In genomic region chr5:52110808-52111663, GRCm38 (mm10) we compare ENCODE assay signal across 10 mouse cellular contexts.
DNase-seq lines count a peak whose midpoint lies in the region; ATAC-seq and TF ChIP-seq lines count a peak whose summit lies in the region.
"Had no signal": no experiment of that assay in that cellular context is flagged by ENCODE, and none has a peak within 500 bp of the region (broad histone marks: within the 10 kb centered on the region; RNA-seq: fewer than 3 reads in every experiment).

No protein-coding gene starts in this region.

- no peak for TF ChIP-seq POLR2A in MEL (IDR thresholded peaks at IDR 0.05; ENCODE audit: control insufficient read depth in 1 of 2, insufficient read depth in 1 of 2, low read depth in 1 of 2, low read length in 2 of 2, poor library complexity in 1 of 2)

- TF ChIP-seq RAD21 in MEL (IDR thresholded peaks at IDR 0.05; ENCODE audit: low read depth, low read length) = no peak; the same call in 1 of the 2 replicates

- H3K4me1 ChIP-seq in heart, postnatal 0 days (ENCODE audit: control insufficient read depth, insufficient read depth) = peaks cover 12% of the 10 kb centered on the region; the same call in 1 of the 2 replicates
- peaks cover 17% of the 10 kb centered on the region for H3K4me1 ChIP-seq in heart, embryonic 12.5 days (replicated peaks)
- no peaks in the 10 kb centered on the region for H3K4me1 ChIP-seq in MEL (ENCODE audit: control insufficient read depth in 1 of 2, insufficient read depth in 2 of 2, low read length in 2 of 2)
- H3K4me1 ChIP-seq in midbrain, embryonic 15.5 days = peaks cover 33% of the 10 kb centered on the region

- H3K79me2 ChIP-seq in MEL (ENCODE audit: control insufficient read depth, insufficient read depth, low read length, poor library complexity) = no peaks in the 10 kb centered on the region

- H3K4me2 ChIP-seq in heart, postnatal 0 days (ENCODE audit: low read depth, low read length) = no peak overlapping the region
- no peak overlapping the region for H3K4me2 ChIP-seq in heart, embryonic 12.5 days
- H3K4me2 ChIP-seq in midbrain, embryonic 15.5 days = 0 out of 2 replicates have a peak overlapping the region, but pooled peaks have one; percentile 16
- H3K4me2 ChIP-seq: intestine, embryonic 15.5 days; lung, embryonic 14.5 days had no signal

- TF ChIP-seq EP300 in heart, postnatal 0 days (IDR thresholded peaks at IDR 0.05; ENCODE audit: low read depth) = no peak
- TF ChIP-seq EP300 in MEL (IDR thresholded peaks at IDR 0.05; ENCODE audit: low read depth in 1 of 2, low read length in 2 of 2) = no peak

- no peaks in the 10 kb centered on the region for H3K36me3 ChIP-seq in heart, postnatal 0 days (replicated peaks; ENCODE audit: control insufficient read depth, insufficient read depth, low read length)
- no peaks in the 10 kb centered on the region for H3K36me3 ChIP-seq in heart, embryonic 12.5 days
- no peaks in the 10 kb centered on the region for H3K36me3 ChIP-seq in MEL (ENCODE audit: control insufficient read depth in 1 of 2, insufficient read depth in 2 of 2, low read length in 2 of 2)
- H3K36me3 ChIP-seq in midbrain, embryonic 15.5 days (replicated peaks) = no peaks in the 10 kb centered on the region
- H3K36me3 ChIP-seq: intestine, embryonic 15.5 days had no signal

- H3K9me3 ChIP-seq in heart, postnatal 0 days (replicated peaks; ENCODE audit: control insufficient read depth, low read length) = no peaks in the 10 kb centered on the region
- H3K9me3 ChIP-seq in heart, embryonic 12.5 days (replicated peaks) = no peaks in the 10 kb centered on the region
- no peaks in the 10 kb centered on the region for H3K9me3 ChIP-seq in MEL (replicated peaks; ENCODE audit: insufficient read depth, low read length)
- no peaks in the 10 kb centered on the region for H3K9me3 ChIP-seq in midbrain, embryonic 15.5 days
- H3K9me3 ChIP-seq: intestine, embryonic 15.5 days had no signal

- TF ChIP-seq CTCF in heart, postnatal 0 days (IDR thresholded peaks at IDR 0.05; ENCODE audit: low read depth) = peak; percentile 28; the same call in 1 of the 2 replicates
- no peak for TF ChIP-seq CTCF in MEL (IDR thresholded peaks at IDR 0.05 in 2 of 3, conservative IDR thresholded peaks at IDR 0.05 in 1 of 3; ENCODE audit: control insufficient read depth in 1 of 3, insufficient read depth in 1 of 3, low read depth in 2 of 3, low read length in 3 of 3, poor library complexity in 1 of 3, severe bottlenecking in 1 of 3)

- no peak overlapping the region for H3K27ac ChIP-seq in heart, postnatal 0 days (ENCODE audit: low read depth)
- H3K27ac ChIP-seq in heart, embryonic 12.5 days (ENCODE audit: poor library complexity, severe bottlenecking) = no peak overlapping the region
- H3K27ac ChIP-seq in MEL (ENCODE audit: control insufficient read depth, low read depth, low read length) = no peak overlapping the region
- no peak overlapping the region for H3K27ac ChIP-seq in midbrain, embryonic 15.5 days
- H3K27ac ChIP-seq: intestine, embryonic 15.5 days had no signal

- WGBS in heart, postnatal 0 days = 63% methylated on average over 10 of the region's 10 CpGs
- 50% methylated on average over 10 of the region's 10 CpGs for WGBS in heart, embryonic 12.5 days
- 51% methylated on average over 10 of the region's 10 CpGs for WGBS in midbrain, embryonic 15.5 days

- peaks cover 17% of the 10 kb centered on the region for H3K27me3 ChIP-seq in heart, postnatal 0 days (ENCODE audit: control insufficient read depth, insufficient read depth, low read length)
- peaks cover 28% of the 10 kb centered on the region for H3K27me3 ChIP-seq in heart, embryonic 12.5 days (replicated peaks)
- H3K27me3 ChIP-seq in MEL (ENCODE audit: control insufficient read depth in 1 of 2, insufficient read depth in 2 of 2, low read length in 2 of 2) = no peaks in the 10 kb centered on the region
- 0 out of 2 replicates have a peak, but pooled peaks cover 19% of the 10 kb centered on the region for H3K27me3 ChIP-seq in midbrain, embryonic 15.5 days (replicated peaks)

- ATAC-seq in heart, postnatal 0 days (ENCODE audit: insufficient read depth, low read depth) = no peak
- ATAC-seq in heart, embryonic 12.5 days (ENCODE audit: insufficient number of reproducible peaks, low FRiP score) = no peak
- no peak for ATAC-seq in midbrain, embryonic 15.5 days (replicated peaks)
- ATAC-seq: intestine, embryonic 15.5 days had no signal

- H3K9ac ChIP-seq in heart, postnatal 0 days (replicated peaks; ENCODE audit: low read depth, low read length) = no peak overlapping the region
- no peak overlapping the region for H3K9ac ChIP-seq in heart, embryonic 12.5 days
- H3K9ac ChIP-seq in MEL (ENCODE audit: control insufficient read depth, low read depth, low read length, poor library complexity, severe bottlenecking) = no peak overlapping the region
- H3K9ac ChIP-seq in midbrain, embryonic 15.5 days = no peak overlapping the region
- H3K9ac ChIP-seq: intestine, embryonic 15.5 days; lung, embryonic 14.5 days had no signal

- no peak for DNase-seq in heart, postnatal 0 days (ENCODE audit: low spot score)
- DNase-seq in MEL (ENCODE audit: low read depth, low spot score) = no peak
- peak; percentile 23 to 28 for DNase-seq in frontal cortex, postnatal 14 days (ENCODE audit: low spot score in 2 of 2)
- DNase-seq in thymus, adult 18-20 months = no peak
- no peak for DNase-seq in adrenal gland, postnatal 4 days (ENCODE audit: low spot score in 2 of 2)
- DNase-seq: cerebellum, adult 8-10 months; lung, embryonic 14.5 days had no signal

- H3K4me3 ChIP-seq in heart, postnatal 0 days (ENCODE audit: low read depth, low read length) = no peak overlapping the region
- no peak overlapping the region for H3K4me3 ChIP-seq in heart, embryonic 12.5 days
- no peak overlapping the region for H3K4me3 ChIP-seq in MEL (ENCODE audit: control insufficient read depth in 1 of 2, insufficient read depth in 1 of 2, low read depth in 2 of 2, low read length in 2 of 2)
- no peak overlapping the region for H3K4me3 ChIP-seq in midbrain, embryonic 15.5 days
- H3K4me3 ChIP-seq: intestine, embryonic 15.5 days had no signal

TF ChIP-seq in MEL, 35 proteins besides CTCF, POLR2A, EP300 and RAD21:
- TF ChIP-seq SMC3 (IDR thresholded peaks at IDR 0.05; ENCODE audit: low read depth, low read length) (0 out of 2 replicates have a peak, but pooled peaks have one; percentile 3), BHLHE40 (IDR thresholded peaks at IDR 0.05; ENCODE audit: borderline replicate concordance, low read depth, low read length) (no peak), MAX (IDR thresholded peaks at IDR 0.05; ENCODE audit: low read length) (no peak), ZC3H11A (IDR thresholded peaks at IDR 0.05; ENCODE audit: low read depth, low read length) (no peak), POLR2AphosphoS2 (IDR thresholded peaks at IDR 0.05; ENCODE audit: low read length) (no peak)

Comparison
In these comparisons a context has a peak if more than half of its experiments do, and no peak if none do; other contexts are left out.
1. DNase-seq: peak in frontal cortex, postnatal 14 days (2 of 2); none in heart, postnatal 0 days (single experiment), MEL (single experiment), thymus, adult 18-20 months (0 of 2) and adrenal gland, postnatal 4 days (0 of 2).